In genomic region chr13:38122321-38122720, GRCm38 (mm10) we compare ENCODE assay signal across 22 mouse cellular contexts.
"Had no signal": no experiment of that assay in that cellular context is flagged by ENCODE, and none has a peak within 500 bp of the region (broad histone marks: within the 10 kb centered on the region; RNA-seq: fewer than 3 reads in every experiment).

No protein-coding gene starts in this region.

- H3K27me3 ChIP-seq: heart, embryonic 13.5 days; heart, embryonic 15.5 days; hindbrain, embryonic 13.5 days; hindbrain, embryonic 15.5 days; limb, embryonic 12.5 days had no signal

- ATAC-seq: hindbrain, postnatal 0 days had no signal

- H3K36me3 ChIP-seq: heart, embryonic 13.5 days; heart, embryonic 15.5 days; hindbrain, embryonic 13.5 days; hindbrain, embryonic 15.5 days; limb, embryonic 10.5 days; limb, embryonic 12.5 days had no signal

- H3K4me1 ChIP-seq: hindbrain, embryonic 15.5 days; limb, embryonic 10.5 days; limb, embryonic 12.5 days had no signal

- H3K27ac ChIP-seq: gastrocnemius, adult 2 months; heart, adult 2 months; heart, embryonic 13.5 days; heart, embryonic 15.5 days; hindbrain, embryonic 13.5 days; hindbrain, embryonic 15.5 days; hindbrain, postnatal 0 days; layer of hippocampus, adult 2 months; left cerebral cortex, adult 2 months; limb, embryonic 10.5 days; limb, embryonic 12.5 days had no signal

- H3K4me3 ChIP-seq: gastrocnemius, adult 2 months; heart, adult 2 months; heart, embryonic 13.5 days; heart, embryonic 15.5 days; hindbrain, embryonic 13.5 days; hindbrain, embryonic 15.5 days; layer of hippocampus, adult 2 months; left cerebral cortex, adult 2 months; limb, embryonic 10.5 days; limb, embryonic 12.5 days had no signal

- H3K9me3 ChIP-seq: heart, embryonic 13.5 days; heart, embryonic 15.5 days; hindbrain, embryonic 13.5 days; hindbrain, embryonic 15.5 days; limb, embryonic 10.5 days; limb, embryonic 12.5 days had no signal

- H3K4me2 ChIP-seq: heart, embryonic 11.5 days; heart, embryonic 13.5 days; heart, embryonic 15.5 days; hindbrain, embryonic 13.5 days; hindbrain, embryonic 15.5 days; limb, embryonic 12.5 days; liver, embryonic 11.5 days had no signal

- DNase-seq: gastrocnemius, adult 2 months; gastrocnemius, postnatal 10 days; gastrocnemius, postnatal 25 days; heart, adult 2 months; heart, postnatal 14 days; heart, postnatal 36 days; kidney, adult 11 months; kidney, adult 2 months; kidney, postnatal 10 days; kidney, postnatal 25 days; kidney, postnatal 4 days had no signal

- H3K9ac ChIP-seq: heart, embryonic 13.5 days; heart, embryonic 15.5 days; hindbrain, embryonic 13.5 days; hindbrain, embryonic 15.5 days; limb, embryonic 12.5 days had no signal
